Mouse (Mus musculus) CH12.LX (cell line): Measurements from ENCODE around the gene Zfand4.

Experiments
- ETS1 ChIP-seq: conservative IDR thresholded peaks from 2 replicates; pipeline ENCODE4 v1.6.1; 2012; ENCODE audit warnings: low read depth, mild to moderate bottlenecking, inconsistent platforms, low read length, improper control_type of control experiment, moderate library complexity
- POLR2A ChIP-seq: IDR thresholded peaks from 2 replicates; pipeline ENCODE4 v1.6.1; 2011; ENCODE audit warnings: low read depth, mild to moderate bottlenecking, improper control_type of control experiment, low read length

DNA sequence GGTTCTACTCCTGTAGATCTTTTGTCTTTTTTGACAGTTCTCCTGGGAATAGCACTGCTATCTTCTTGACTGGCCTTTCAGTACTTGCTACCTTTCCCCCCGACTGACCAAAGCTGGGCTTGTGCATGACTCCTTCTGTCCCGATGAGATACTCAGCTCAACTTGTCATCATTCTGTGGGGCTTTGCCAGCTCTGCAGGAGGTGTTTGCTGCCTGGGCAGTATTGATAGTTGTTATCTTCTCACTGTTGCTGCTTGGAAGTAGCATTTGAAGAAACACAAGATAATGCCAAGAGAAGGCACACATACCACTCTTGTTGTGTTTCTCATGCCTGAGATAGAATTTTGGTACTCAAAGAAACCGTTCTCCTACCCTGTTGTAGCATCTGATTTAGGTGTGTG lies 86.0 kb downstream of the Zfand4 start:
- TF ChIP-seq ETS1 = no peak
- TF ChIP-seq POLR2A = no peak
